In the genomic region with DNA sequence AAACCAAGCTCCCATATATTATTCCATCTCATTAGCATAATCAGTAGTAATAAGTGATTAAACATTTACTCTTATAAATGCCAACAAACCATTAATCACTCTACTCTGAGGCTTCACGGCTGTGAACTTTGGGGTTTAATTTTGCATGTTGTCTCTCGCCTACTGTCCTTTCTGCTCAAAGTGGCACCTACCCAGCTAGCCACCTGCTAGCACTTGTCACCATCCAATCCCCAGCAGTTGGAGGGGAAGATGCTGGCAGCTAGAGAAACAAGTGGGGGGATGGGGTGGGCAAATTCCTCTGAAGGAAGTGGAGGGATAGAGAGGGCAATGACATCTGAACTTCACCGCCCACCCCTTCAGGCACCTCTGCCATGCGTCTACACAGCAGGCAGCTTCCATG, we compare ENCODE assay signal across 24 mouse cellular contexts.
A peak's percentile ranks its signal among the peaks of the same experiment; 100 is the strongest.
DNase-seq lines count a peak whose midpoint lies in the region; ATAC-seq and TF ChIP-seq lines count a peak whose summit lies in the region.
"Had no signal": no experiment of that assay in that cellular context is flagged by ENCODE, and none has a peak within 500 bp of the region (broad histone marks: within the 10 kb centered on the region; RNA-seq: fewer than 3 reads in every experiment).

No protein-coding gene starts in this region.

- no peak overlapping the region for H3K9ac ChIP-seq in forebrain, embryonic 16.5 days (replicated peaks; ENCODE audit: low read depth, low read length)
- no peak overlapping the region for H3K9ac ChIP-seq in forebrain, postnatal 0 days
- H3K9ac ChIP-seq: embryonic facial prominence, embryonic 12.5 days; embryonic facial prominence, embryonic 15.5 days; forebrain, embryonic 15.5 days; heart, embryonic 12.5 days; heart, embryonic 15.5 days; hindbrain, embryonic 14.5 days had no signal

- no peak overlapping the region for H3K4me3 ChIP-seq in forebrain, embryonic 16.5 days (replicated peaks; ENCODE audit: low read length)
- no peak overlapping the region for H3K4me3 ChIP-seq in forebrain, postnatal 0 days (ENCODE audit: low read depth, low read length)
- H3K4me3 ChIP-seq: embryonic facial prominence, embryonic 12.5 days; embryonic facial prominence, embryonic 15.5 days; forebrain, embryonic 15.5 days; heart, embryonic 12.5 days; heart, embryonic 15.5 days; hindbrain, embryonic 10.5 days had no signal

- H3K36me3 ChIP-seq in forebrain, embryonic 16.5 days (ENCODE audit: control insufficient read depth, insufficient read depth) = no peaks in the 10 kb centered on the region
- no peaks in the 10 kb centered on the region for H3K36me3 ChIP-seq in forebrain, postnatal 0 days (ENCODE audit: insufficient read depth)
- H3K36me3 ChIP-seq: embryonic facial prominence, embryonic 12.5 days; embryonic facial prominence, embryonic 15.5 days; forebrain, embryonic 15.5 days; heart, embryonic 12.5 days; heart, embryonic 15.5 days; hindbrain, embryonic 10.5 days had no signal

- no peaks in the 10 kb centered on the region for H3K9me3 ChIP-seq in forebrain, embryonic 16.5 days (ENCODE audit: control insufficient read depth, low read length)
- no peaks in the 10 kb centered on the region for H3K9me3 ChIP-seq in forebrain, postnatal 0 days (ENCODE audit: low read length)
- H3K9me3 ChIP-seq: embryonic facial prominence, embryonic 12.5 days; embryonic facial prominence, embryonic 15.5 days; forebrain, embryonic 15.5 days; heart, embryonic 12.5 days; heart, embryonic 15.5 days; hindbrain, embryonic 10.5 days had no signal

- H3K27me3 ChIP-seq in forebrain, embryonic 16.5 days (replicated peaks; ENCODE audit: control insufficient read depth, insufficient read depth, low read length) = no peaks in the 10 kb centered on the region
- no peaks in the 10 kb centered on the region for H3K27me3 ChIP-seq in forebrain, postnatal 0 days (ENCODE audit: insufficient read depth, low read length)
- H3K27me3 ChIP-seq: embryonic facial prominence, embryonic 12.5 days; embryonic facial prominence, embryonic 15.5 days; forebrain, embryonic 15.5 days; heart, embryonic 12.5 days; heart, embryonic 15.5 days had no signal

- no peak for TF ChIP-seq CTCF in forebrain, postnatal 0 days (IDR thresholded peaks at IDR 0.05; ENCODE audit: low read depth)

- H3K4me2 ChIP-seq in forebrain, embryonic 16.5 days (ENCODE audit: low read length) = no peak overlapping the region
- H3K4me2 ChIP-seq in forebrain, postnatal 0 days (ENCODE audit: low read depth) = no peak overlapping the region
- H3K4me2 ChIP-seq: embryonic facial prominence, embryonic 12.5 days; embryonic facial prominence, embryonic 15.5 days; forebrain, embryonic 15.5 days; heart, embryonic 12.5 days; heart, embryonic 15.5 days; hindbrain, embryonic 14.5 days had no signal

- DNase-seq in cerebellum, postnatal 14 days = peak; percentile 25 to 53
- no peak for DNase-seq in cerebellum, adult 11 months
- DNase-seq in forebrain, postnatal 0 days = no peak
- DNase-seq in testis, postnatal 10 days (ENCODE audit: low spot score) = peak; percentile 37
- DNase-seq in testis, postnatal 14 days (ENCODE audit: low spot score) = no peak
- DNase-seq: adrenal gland, adult 2 months; adrenal gland, postnatal 14 days; B cell, adult 2 months; cerebellum, adult 8-10 months; gastrocnemius, postnatal 25 days; heart, adult 18-20 months; heart, postnatal 10 days; heart, postnatal 36 days; kidney, adult 2 months had no signal

- ATAC-seq in forebrain, embryonic 16.5 days = peak; percentile 33; the same call in 1 of the 2 replicates
- no peak for ATAC-seq in forebrain, postnatal 0 days
- ATAC-seq in CD4-positive, CD25-positive, alpha-beta regulatory T cell, adult 4 months = no peak
- ATAC-seq: forebrain, embryonic 15.5 days; intestine, postnatal 0 days had no signal

- WGBS in forebrain, embryonic 16.5 days = 41% methylated on average over 4 of the region's 4 CpGs
- 50% methylated on average over 4 of the region's 4 CpGs for WGBS in forebrain, postnatal 0 days

- H3K27ac ChIP-seq in forebrain, embryonic 16.5 days (ENCODE audit: low read length) = no peak overlapping the region
- no peak overlapping the region for H3K27ac ChIP-seq in forebrain, postnatal 0 days (ENCODE audit: low read depth, low read length)
- H3K27ac ChIP-seq: embryonic facial prominence, embryonic 12.5 days; embryonic facial prominence, embryonic 15.5 days; forebrain, embryonic 15.5 days; heart, embryonic 15.5 days; hindbrain, embryonic 10.5 days; hindbrain, embryonic 14.5 days had no signal

- peaks cover 16% of the 10 kb centered on the region; the same call in 1 of the 2 replicates for H3K4me1 ChIP-seq in forebrain, embryonic 16.5 days (replicated peaks; ENCODE audit: control insufficient read depth, insufficient read depth, low read length)
- no peaks in the 10 kb centered on the region for H3K4me1 ChIP-seq in forebrain, postnatal 0 days (ENCODE audit: insufficient read depth)
- H3K4me1 ChIP-seq: embryonic facial prominence, embryonic 12.5 days; embryonic facial prominence, embryonic 15.5 days; heart, embryonic 12.5 days; heart, embryonic 15.5 days had no signal

Comparison
In these comparisons a context has a peak if more than half of its experiments do, and no peak if none do; other contexts are left out.
1. DNase-seq: peak in cerebellum, postnatal 14 days (2 of 2) and testis, postnatal 10 days (single experiment); none in cerebellum, adult 11 months (single experiment), forebrain, postnatal 0 days (single experiment) and testis, postnatal 14 days (single experiment).